Mouse (Mus musculus): ENCODE measurements around the gene Kcne1.

Kcne1 gene

DNA sequence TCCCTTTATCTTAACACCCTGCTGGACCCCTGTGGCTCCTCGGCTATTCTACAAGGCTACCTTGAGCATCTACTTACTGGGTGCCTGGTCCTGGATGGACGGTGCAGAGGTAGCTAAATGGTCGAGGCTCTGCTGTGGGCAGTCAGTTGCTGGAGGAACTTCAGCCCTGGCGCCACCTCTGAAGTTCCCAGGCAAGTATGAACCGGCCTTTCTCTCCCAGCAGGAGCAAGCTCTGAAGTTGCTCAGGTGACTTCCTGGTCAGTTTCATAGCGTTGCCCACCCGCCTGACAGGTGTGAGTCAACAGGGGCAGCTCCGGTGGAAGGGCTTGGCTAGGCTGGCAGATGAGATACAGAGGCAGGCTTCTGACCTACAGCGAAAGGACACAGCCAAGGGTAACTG is at the start of gene Kcne1:
TSS of gene Kcne1 (minus strand) at position 240 of the 400 bp plus-strand sequence.
- DNase-seq = no peak

DNA sequence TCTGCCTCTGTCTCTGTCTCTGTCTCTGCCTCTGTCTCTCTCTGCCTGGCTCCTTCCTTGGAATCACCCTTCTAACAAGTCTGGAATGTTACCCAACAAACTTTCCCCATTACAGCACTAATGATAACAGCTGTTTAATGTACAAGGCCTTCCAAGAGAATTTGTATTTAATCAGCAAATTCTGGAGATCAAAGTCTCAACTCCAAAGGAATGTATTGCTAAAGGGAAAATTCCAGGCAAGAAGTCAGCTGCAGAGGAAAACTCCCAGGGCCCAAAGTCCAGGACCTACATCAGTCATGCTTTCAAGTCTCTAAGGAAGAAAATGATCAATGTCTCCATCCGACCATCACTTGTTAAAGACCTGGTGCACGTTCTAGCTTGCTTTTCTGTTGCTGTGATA is 48.6 kb upstream of the Kcne1 start:
- no peak for DNase-seq

DNA sequence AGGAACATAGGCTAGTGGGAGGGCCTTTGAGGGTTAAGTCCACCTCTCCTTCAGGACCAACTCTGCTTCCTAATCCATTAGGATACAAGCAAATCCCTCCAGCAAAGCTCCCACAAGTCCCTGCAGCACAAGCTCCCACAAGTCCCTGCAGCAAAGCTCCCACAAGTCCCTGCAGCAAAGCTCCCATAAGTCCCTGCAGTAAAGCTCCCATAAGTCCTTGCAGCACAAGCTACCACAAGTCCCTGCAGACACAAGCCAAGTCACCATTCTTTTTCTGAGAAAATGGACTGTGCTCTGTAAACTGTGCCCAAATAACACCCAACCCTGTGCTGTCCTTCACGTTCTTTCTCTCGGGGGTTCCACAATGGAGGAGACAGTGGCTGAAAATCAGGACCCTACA is 44.9 kb upstream of the Kcne1 start:
- DNase-seq = no peak

DNA sequence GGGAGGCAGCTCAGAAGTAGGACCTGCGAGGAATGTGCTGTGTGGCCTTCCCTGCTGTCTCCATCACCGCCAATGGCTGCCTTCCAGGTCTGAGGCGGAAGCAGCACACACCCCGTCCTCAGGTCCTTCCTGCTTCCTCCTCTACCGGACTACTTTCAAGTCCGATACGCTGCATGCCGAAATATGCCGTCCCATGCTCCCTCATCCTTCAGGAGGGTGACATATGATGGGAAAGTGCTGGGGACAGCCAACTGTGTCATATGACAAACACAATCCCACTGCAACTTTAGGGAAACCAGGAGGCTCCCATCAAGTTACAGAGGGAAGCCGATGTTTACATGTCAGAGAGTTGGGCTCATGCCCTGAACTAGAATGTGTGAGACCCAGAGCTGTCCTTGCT is 43.8 kb upstream of the Kcne1 start:
- DNase-seq = no peak

DNA sequence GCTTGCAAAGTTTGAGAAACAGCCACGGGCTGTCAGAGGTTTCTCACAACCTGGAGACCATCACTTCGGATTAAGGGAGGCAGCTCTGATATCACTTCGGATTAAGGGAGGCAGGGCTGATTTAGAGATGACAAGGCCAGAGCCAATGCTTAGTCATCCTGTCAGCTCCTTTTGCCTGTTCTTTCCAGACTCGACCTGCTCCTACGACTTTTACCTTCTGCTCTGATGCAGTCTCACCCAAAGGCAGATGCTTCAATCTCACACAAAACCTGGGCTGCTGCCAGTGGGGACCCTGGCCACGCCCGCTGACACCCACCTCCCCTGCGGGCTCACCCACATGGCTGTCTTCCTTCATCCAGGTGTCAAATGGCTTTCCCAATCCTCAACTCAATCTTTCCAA is 42.9 kb upstream of the Kcne1 start:
- no peak for DNase-seq

DNA sequence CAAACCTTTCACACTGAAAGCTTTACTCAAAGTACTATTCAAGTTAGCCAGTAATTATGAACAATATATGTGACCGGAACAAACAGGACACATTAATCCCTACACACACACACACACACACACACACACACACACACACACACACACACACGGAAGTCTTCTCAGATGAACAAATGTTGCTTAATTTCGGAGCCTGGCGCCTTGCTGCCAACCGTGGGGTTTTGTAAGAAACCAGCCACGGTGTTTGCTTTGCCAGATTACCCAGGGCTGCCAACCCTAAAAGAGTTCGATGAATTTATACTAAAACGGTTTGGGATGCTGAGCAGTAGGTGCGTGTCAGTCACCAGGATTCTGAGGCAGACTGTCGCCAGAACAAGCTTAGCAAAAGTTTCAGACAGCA is 41.9 kb upstream of the Kcne1 start:
- DNase-seq = no peak

DNA sequence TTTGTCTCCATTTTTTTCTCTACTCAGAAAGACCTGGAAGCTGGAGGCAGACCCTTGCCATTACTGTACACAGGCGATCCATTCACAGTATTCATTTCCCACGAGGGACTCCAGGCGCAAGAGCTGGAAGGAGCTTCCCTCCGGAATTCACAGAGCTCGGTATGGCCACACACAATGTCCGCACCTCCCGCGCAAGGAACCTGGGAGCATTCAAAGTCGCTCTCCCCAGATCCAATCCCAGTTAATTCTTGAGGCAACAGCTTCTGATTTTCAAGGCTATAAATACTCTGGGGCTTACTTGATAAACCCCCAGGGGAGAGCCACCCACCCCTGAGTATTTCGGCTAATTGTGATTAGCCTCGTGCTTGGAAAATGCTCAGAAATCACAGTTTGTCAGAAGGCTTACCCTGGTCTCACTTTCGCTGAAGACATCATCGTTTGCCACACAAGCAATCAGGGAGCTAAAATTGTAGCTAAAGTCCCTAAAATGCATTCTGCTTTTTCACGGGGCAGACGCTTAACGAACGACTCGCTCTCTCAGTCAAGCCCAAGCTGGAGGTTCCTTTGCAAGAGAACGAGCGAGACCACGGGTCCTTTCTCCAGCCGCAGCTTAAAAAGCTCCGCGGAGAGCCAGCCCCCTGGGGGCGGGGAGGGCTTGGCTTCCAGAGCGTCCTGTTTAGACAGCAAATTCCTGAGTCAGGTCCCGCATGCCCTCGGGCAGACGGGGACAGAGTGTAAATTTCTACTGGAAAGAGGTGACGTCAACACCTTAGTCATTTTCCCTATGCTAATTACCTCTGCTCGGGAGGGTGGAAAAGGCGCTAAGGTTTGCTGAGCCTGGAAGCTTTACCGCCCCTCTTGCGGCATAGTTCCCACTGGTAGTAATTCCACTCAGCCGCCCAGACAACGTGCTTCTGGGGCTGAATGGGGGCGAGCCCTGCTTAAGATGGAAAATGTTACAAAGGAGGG is 40.5 kb upstream of the Kcne1 start:
- peak; percentile 12 for DNase-seq

DNA sequence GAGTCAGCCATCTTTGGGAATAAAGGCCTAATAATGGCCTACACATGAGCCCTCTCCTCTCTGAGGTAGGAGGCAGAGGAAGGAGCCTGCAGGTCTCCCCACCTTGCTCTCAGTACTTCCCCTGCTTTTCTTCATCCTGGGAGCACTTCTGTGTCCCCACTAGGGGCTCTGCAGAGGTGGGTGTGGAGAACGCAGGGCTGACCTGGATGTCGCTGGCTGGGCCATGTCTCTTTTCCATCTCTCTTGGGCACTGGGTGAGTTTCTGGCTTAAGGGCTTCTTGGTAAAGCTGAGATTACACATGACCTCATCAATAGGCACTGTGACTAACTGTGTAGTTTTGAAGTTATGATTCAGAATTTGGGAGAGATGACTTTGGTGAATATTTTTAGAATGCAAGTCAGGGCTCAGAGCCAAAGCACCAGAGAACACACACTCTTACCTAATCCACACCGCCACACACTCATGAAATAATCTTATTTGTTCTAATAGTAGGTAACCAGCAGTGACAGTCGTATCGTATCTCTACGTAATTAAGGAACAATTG is 39.4 kb upstream of the Kcne1 start:
- DNase-seq = no peak

DNA sequence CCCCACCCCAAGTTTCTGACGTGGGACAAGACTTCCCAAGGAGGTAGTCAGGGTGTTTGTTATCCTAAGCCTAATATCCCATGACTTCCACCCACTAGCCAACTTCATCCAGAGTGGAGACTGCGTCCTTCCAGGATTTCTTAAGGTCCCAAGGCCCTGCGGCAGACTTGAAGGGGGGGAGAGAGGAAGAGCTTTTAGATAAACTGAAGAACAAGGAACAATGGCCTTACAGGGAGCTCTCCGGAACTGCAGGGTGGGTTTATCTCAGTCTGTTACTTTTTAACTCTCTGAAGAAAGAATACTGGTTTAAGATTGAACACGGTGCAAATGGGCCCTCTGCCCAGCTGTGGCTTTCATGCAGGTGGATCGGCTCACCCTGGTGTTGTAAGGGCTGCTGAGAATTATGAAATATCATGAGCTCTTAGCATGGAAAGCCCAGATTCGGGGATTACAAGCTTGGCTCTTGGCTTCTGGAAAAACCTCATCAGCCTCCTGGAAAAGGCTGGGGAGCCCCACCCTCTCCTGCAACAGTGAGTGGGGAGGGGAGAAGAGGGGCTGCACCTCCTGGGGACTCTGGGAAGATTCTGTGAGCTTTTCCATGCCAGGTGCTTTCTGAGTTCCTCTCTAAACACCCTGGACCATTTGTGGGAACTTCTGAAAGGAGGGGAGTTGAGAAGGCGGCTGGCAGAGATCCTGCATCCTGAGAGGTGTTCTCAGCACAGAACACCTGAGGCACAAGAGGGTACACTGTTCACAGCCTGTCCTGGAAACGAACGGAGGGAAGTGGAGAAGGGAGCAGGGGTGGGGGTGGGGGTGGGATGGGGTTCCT is 38.7 kb upstream of the Kcne1 start:
- DNase-seq = no peak

DNA sequence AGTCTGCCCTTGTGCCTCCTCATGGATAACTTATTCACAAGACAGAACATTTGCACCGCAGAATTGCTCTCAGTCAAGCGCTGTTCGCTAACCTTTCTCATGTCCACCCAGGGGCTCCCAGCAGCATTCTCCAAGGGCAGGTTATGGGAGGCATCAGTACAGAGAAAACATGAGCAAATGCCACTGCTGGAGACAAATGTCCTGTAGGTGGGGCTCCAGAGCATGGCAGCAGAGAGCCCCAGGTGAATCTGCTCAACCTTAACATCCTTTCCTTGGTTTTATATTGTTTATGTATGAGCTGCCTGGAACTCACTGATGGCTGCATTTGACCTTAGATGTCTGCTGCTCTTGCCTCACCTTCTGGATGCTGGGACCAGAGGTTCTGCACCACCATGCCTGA is 34.5 kb upstream of the Kcne1 start:
- DNase-seq = no peak

DNA sequence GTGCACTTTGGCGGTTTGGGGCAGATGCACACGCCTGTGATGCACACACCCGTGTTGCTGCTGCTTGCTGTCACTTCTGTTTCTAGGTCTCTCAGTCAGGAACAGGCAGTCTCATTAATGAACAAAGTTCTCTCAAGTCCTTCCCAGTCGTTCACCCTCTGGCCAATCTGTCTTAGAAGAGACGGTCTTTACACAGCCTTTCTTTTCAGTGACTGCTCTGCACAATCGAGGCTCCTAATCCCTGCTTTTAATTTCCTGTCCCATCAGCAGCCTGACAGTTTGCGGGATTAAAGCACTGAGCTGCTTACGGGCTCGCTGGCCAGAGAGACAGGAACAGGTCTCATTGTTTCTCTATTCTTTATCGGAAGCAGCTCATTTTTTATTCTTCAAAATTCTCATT is 28.4 kb upstream of the Kcne1 start:
- no peak for DNase-seq

DNA sequence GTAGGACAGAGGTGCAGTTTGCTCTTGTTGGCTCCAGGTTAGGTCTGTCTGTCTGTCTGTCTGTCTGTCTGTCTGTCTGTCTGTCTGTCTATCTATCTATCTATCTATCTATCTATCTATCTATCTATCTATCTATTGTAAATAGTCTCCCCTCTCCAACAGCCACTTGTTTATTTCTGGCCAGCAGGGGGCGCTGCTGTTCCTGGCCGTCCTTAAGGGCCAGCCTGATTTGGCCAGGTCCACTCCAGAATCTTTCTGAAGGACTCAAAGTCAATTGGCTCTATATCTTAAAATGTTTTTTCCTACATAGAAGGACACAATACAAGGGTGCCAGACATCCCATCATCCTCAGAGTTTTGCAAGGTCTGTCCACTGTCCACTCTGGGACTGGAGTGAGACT is 25.8 kb upstream of the Kcne1 start:
- DNase-seq = peak; percentile 36

DNA sequence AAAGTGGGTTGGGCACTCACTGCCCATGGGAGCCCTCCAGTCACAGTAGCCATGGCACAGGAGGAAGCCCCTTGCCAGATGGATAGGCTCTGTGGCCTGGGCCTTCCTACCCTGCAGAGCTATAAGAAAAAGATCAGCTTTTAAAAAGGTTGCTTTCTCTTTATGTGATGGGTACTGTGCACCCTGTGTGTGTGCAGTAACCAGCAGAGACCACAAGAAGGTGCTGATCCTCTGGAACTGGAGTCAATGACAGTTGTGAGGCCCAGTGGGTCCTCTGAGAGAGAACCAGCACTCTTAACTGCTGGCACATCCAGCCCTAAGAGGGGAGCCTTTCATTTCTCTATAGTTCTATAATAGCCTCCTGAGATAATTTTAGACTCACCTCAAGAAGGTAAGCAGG is 24.1 kb upstream of the Kcne1 start:
- no peak for DNase-seq

DNA sequence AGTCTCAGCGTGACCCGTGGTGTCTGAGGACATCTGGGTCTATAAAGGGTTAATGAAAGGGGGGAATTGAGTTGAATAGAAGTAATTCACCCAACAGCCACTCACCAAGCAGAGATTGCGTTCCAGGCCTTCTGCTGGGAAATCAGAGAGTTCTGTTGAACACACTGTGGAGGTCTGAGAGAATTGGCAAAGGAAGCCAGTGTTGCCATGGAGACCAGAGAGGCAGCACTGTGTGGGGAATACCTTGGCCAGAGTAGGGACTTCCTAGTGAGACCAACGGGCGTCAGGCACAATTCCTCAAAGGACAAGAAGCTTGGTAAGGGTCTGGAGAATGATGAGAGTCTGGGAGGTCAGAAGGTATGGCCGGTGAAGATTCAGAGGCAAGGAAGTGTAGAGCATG is 23.2 kb upstream of the Kcne1 start:
- DNase-seq = no peak

DNA sequence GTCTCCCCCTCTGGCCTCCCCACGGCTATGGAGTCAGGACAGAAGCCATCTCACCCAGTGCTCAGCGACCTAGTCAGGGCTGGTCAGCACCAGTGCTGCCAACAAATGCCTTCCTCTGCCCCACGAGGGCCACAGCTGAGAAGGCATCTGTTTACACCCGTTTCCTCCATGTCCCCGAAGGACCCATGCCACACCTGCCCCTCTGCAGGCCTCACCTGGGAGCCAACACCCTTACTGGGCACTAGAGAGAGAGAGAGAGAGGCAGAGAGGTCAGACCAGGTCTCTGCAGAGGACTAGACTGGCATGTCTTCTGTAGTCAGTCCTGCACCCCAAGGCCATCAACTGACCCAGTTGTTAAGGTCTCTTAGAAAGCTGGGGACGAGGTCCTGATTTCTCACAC is 21.8 kb upstream of the Kcne1 start:
- no peak for DNase-seq

DNA sequence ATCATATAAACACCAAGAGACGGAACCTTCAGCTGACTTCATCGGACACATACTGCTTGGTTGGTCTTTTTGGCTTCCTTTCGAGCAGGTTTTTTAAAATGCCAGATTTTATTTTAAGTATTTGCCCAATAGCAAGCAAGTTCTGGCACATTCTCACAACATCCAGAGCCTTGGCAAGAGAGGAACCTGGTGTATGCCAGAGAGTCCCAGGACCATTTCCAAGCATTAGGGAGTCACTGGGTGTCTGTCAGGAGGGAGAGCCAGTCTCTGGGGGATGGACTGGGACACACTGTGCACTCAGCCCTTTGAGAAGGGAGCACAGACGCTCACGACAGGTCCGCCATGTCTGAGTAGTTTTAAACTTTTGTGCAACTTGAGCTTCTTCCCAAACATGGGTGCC is 17.7 kb upstream of the Kcne1 start:
- DNase-seq = no peak

DNA sequence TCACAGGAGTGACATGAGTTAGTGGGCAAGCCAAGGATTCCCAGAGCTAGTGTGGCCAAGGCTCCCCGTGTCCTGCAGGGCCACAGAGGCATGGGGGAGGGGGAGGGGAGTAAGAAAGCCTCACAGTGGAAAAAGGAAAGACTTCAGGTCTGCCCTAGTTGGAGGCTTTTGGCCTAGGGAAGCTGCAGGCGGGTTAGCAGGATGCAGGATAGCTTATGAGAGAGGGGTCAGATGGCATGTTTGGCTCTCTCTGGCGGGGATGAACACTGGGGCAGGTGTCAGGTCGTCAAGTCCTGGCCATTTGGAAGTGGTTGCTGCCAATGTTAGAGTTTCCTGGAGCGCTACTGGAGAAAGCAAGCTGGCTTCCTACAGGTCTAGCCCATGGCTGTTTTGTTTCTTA is 12.4 kb upstream of the Kcne1 start:
- no peak for DNase-seq

DNA sequence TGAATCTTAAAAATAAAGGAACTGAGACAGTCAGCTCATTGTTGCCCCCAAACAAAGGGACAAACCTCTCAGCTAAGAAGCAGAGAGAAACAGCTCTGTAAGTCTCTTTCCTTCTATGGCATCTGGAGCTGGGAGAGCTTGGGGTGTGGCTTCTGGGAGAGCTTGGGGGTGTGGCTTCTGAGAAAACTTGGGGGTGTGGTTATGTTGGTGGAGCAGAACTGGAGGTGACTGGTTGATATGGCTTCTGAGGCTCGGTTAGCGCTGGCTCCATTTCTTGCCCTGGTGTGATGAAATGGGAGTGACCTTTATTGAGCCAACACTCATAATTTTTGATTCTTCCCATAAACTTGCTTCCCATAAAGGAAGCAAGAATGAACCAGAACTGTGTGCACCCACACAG is 10.0 kb upstream of the Kcne1 start:
- DNase-seq = no peak

DNA sequence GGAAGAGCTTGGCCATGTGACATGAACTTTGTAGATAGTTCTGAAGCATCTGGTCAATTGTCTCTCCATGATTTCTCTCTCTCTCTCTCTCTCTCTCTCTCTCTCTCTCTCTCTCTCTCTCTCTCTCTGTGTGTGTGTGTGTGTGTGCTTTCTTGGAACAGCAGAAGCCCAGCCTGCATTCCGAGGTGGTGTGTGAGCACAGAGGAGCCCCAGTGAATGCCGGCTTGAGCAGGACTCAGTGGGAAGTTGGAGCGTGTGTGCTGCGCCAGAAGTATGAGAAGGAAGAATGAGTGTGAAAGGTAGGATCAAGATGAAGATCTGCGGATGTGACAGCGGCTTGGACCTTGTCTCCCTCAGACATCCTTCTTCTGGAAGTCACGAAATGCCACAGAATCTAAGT is 6.2 kb upstream of the Kcne1 start:
- DNase-seq = no peak

DNA sequence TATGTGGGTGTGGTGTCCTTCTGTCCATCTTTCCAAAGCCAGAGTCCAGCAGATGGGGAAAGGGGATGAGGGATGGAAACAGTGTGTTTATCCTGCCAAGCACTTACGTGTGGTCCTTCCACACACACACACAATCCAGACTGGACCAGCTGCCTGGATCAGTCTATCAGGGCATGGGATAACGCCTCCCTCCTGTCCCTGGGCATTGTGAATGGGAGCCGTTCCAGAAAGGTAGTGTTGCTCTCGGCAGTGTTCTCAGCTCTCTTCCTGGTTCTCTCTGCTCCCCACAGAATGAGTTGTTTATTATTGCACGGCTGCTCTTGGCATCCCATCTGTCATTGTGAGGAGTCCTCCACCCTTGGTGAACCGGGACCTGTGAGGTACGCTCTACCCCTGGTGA is 1.4 kb upstream of the Kcne1 start:
- no peak for DNase-seq

DNA sequence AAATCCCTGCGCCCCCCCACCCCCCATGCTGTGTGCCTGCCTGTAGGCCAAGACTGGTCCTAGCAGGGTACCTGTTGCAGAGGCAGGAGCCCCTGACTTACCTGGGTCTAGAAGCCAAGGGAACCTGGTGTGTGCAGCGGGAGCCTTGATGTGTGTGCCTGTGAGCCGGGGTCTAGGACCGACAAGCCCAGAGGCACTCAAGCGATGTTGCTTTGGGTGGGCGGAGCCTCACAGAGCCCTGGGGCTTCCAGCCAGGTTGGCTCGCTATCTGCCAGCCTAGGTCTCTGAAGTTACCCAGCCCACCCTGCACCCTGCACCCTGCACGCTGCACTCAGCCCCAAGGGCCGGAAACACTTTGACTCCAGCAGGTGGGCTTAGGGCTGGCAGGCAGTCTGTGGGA is 534 bp downstream of the Kcne1 start:
- no peak for DNase-seq

DNA sequence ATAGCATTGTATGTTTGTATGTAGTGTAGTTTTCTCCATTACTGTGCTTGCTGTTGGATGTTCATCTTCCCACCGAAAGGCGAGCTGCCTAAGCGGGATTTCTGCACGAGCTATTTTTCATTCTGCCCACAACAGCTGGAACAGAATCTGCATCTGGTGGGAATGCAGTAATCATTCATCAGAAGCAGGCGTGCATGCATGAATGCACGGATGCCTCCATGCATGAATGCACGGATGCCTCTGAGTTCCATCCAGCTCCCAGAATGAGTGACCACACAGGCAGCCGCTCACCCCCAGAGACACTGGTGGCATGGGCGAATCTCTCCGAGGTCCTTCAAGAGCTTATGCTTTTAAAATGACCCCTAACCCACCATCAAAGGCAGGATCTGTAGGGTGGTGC is 1.7 kb downstream of the Kcne1 start:
- no peak for DNase-seq

DNA sequence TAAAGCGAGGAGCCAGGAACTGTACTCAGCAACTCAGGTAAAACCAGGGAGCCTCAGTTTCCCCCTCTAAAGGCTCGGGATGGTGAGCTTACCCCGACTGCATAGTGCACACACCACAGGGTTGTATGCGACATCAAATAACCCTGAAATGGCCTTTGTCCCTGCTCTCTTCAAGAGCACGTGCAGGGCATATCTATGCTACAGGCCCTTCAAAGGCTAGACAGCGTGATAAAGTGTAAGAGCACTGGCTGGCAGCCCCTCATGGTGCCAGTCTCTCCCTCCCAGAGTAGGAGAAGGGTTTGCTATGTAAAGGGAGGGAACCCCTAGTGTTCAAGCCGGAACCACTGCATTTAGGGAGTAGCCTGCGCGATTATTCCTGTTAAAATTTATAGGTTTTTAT is 2.2 kb downstream of the Kcne1 start:
- DNase-seq = no peak

DNA sequence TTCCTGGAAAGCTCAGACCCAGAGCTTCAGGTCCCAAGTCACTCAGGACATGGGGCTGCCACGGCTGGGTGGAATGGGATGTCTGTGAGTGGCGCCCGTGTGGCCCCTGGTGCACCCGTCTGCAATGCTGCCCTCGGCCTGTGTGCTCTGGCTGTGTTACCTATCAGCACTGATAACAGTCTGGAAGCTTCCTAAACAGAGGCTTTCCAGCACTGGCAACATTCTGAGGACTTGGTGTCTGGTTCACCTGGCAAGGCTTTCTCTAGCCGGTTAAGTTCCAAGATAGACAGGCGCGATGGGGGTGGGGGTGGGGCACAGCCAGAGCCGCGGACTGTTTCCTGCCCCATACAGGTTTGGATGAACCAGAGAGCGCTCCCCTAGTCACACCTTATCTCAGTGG is 3.3 kb downstream of the Kcne1 start:
- no peak for DNase-seq

All from thymus, postnatal 25 days (tissue).